ENCODE assay signal across 8 mouse cellular contexts in the genomic region with DNA sequence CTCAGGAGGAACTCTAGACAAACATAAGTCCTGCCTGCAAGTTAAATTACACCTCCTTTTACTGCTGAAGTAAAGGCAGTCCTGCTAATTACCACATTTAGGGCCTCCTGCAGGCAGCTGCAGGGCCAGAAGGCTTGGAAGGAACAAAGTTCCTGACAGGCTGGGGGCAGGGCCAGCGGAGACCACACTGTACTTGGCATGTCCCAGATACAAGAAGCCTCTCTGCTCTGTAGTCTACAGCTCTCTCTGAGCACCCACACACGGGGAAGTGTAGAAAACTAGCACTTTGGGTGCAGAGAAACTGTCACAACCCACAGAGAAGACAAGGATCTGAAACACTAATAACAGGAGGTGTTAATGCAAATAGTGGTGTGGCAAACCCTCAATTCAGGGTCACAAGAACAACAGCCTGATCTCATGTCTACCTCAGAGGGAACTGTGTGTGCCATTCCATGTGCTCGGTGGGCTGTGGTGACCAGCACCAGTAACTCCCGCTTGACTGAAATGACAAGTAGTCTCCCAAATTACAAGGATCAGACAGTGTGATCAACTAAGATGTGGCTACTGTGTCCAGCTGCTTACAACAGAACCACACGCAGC. TPM values are rescaled to one million over a fixed set of nuclear protein-coding genes. Genes with fewer than 3 reads are reported as not detected.
DNase-seq lines count a peak whose midpoint lies in the region; ATAC-seq lines count a peak whose summit lies in the region.

No protein-coding gene starts in this region.

- DNase-seq in gastrocnemius, postnatal 14 days = peak; percentile 33
- no peak for DNase-seq in gastrocnemius, postnatal 4 days (ENCODE audit: low spot score in 2 of 2)
- peak; percentile 38 for DNase-seq in Muller cell, postnatal 12 days (ENCODE audit: inconsistent ontology term)
- DNase-seq in forelimb bud, embryonic 11.5 days (ENCODE audit: low read depth, low spot score) = peak; percentile 42
- DNase-seq in left cerebral cortex, adult 8-10 months (ENCODE audit: low spot score in 2 of 2) = peak; percentile 39 to 56
- DNase-seq in thymus, adult 18-20 months = peak; percentile 32 to 37

- intact Hi-C loops in gastrocnemius, postnatal 14 days (cut with DNase I; ENCODE audit: low total_unique reads) = no loop called here

- ATAC-seq in activated CD4-positive, CD25-positive, alpha-beta regulatory T cell, adult 4 months = no peak
- ATAC-seq in cerebellum, adult (ENCODE audit: insufficient number of reproducible peaks, low FRiP score, low TSS enrichment) = no peak

RNA-seq across cellular contexts. Expression of a gene that starts 37.8 kb away (rescaled TPM):
- 10 to 100 TPM; 76.5 to 93.9 TPM for total RNA-seq in gastrocnemius, postnatal 14 days (2021)
- total RNA-seq in gastrocnemius, postnatal 4 days (2021) = 100 to 1,000 TPM; 106 to 116 TPM
- total RNA-seq in left cerebral cortex, adult 8-10 months (2022) = 100 to 1,000 TPM; 206 to 217 (median 212) TPM
- polyA plus RNA-seq in activated CD4-positive, CD25-positive, alpha-beta regulatory T cell, adult 4 months (2017; shearing (Covaris generic)) = 10 to 100 TPM; 28.3 to 34.4 TPM

RNA-seq across cellular contexts. Expression of a gene that starts 42.5 kb away (rescaled TPM):
- total RNA-seq in gastrocnemius, postnatal 14 days (2021) = 10 to 100 TPM; 40.9 to 45.2 TPM
- 10 to 100 TPM; 24.0 to 27.4 TPM for total RNA-seq in gastrocnemius, postnatal 4 days (2021)
- 10 to 100 TPM; 54.5 to 62.2 (median 58.5) TPM for total RNA-seq in left cerebral cortex, adult 8-10 months (2022)
- polyA plus RNA-seq in activated CD4-positive, CD25-positive, alpha-beta regulatory T cell, adult 4 months (2017; shearing (Covaris generic)) = 10 to 100 TPM; 68.7 to 90.3 TPM

RNA-seq across cellular contexts. Expression of a gene that starts 57.8 kb away (rescaled TPM):
- total RNA-seq in gastrocnemius, postnatal 14 days (2021) = 10 to 100 TPM; 35.7 to 42.9 TPM
- total RNA-seq in gastrocnemius, postnatal 4 days (2021) = 10 to 100 TPM; 29.7 to 31.9 TPM
- total RNA-seq in left cerebral cortex, adult 8-10 months (2022) = 10 to 100 TPM; 13.9 to 22.0 (median 17.6) TPM
- polyA plus RNA-seq in activated CD4-positive, CD25-positive, alpha-beta regulatory T cell, adult 4 months (2017; shearing (Covaris generic)) = 100 to 1,000 TPM; 230 to 231 TPM

Comparison
In these comparisons a context has a peak if more than half of its experiments do, and no peak if none do; other contexts are left out.
1. DNase-seq: peak in gastrocnemius, postnatal 14 days (single experiment), Muller cell, postnatal 12 days (single experiment), forelimb bud, embryonic 11.5 days (single experiment), left cerebral cortex, adult 8-10 months (2 of 2) and thymus, adult 18-20 months (2 of 2); none in gastrocnemius, postnatal 4 days (0 of 2).